Mouse (Mus musculus): ENCODE data around the gene Olfr503. TPM values are rescaled to one million over a fixed set of nuclear protein-coding genes. Genes with fewer than 3 reads are reported as not detected.
"Not testable (repeated sequence)": the region's sequence is repeated elsewhere in the genome, so short reads cannot be mapped to it uniquely, and the experiment has no call there.

Olfr503 gene
- polyA plus RNA-seq (2016; fragmentation: Nextera tagmentation; extraction: Ambion mirVana), result not detected in 2 replicates

DNA sequence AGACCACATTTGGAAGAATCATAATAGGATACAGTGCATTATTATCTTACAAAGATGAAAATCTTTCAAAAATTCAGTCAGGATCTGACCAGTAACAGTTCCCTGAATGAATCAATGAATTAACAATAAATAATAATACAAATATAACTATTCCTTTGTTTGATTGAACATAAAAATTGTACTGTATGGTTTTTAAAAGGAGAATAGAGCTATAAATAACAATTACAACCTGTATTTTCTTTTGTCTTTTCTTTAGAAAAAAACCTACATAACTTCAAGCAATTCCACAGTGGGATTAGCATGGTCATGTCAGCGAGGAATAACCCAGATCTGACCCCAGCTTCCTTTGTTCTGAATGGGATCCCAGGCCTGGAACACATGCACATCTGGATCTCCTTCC, at the start of gene Olfr503:
Gene Olfr503 (plus strand): TSS at position 301 of the 400 bp plus-strand sequence.
- H3K36me3 ChIP-seq; H3K4me2 ChIP-seq; H3K27me3 ChIP-seq (replicated peaks); H3K27ac ChIP-seq; H3K4me3 ChIP-seq; ATAC-seq; H3K9me3 ChIP-seq (replicated peaks); H3K4me1 ChIP-seq; H3K9ac ChIP-seq: not testable (repeated sequence)
- WGBS (ENCODE audit: insufficient replicate concordance), result 24% methylated on average over 1 of the region's 1 CpGs

DNA sequence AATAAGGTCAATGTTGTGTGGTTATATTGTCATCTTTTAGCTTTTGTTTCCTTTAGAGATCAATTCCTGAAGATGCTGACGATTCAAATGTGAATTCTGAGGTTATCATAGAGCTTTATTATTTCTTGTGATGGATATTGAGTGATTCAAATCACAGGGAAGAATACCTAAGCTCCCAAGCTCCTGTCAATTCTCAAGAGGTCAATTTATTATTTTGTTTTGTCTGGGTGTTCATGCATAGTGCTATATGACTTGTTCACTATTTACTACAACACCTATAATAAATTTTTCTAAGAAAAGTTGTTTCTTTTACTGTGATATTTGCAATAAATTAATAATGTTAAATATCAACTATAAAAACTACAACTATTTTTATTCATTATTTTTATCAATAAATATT, 19.4 kb upstream of the Olfr503 start, which contains the start of gene Olfr502:
Gene Olfr502 (minus strand): TSS at position 101 of the 400 bp plus-strand sequence.
- WGBS (ENCODE audit: insufficient replicate concordance), result 39% methylated on average over 1 of the region's 1 CpGs
- H3K9me3 ChIP-seq (replicated peaks), result peaks cover 8% of the 10 kb centered on the region; the same call in 1 of the 2 replicates

DNA sequence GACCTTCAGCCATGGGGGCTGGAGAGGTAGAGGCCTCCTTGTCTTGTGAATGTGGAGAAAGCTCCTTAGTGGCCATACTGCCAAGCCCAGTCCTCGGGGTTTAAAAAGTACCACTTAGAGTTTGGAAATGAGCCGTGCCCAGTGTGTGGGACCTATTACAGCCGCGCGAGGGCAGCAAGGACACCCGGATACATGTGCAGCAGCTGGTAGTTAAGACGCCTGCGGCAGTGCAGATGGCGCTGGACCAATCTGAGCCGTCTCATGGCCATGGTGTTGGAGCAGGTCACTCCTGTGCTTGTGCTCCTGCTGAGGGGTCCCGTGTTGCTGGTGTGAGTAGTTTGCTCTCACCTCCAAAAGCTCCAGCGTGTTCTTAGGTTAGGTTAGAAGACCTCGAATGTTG, 1.9 kb upstream of the Olfr503 start:
- Histone ChIP-seq H3K9ac (no peak overlapping the region), H3K4me1 (no peaks in the 10 kb centered on the region), H3K9me3 (replicated peaks) (peaks cover 6% of the 10 kb centered on the region), H3K36me3 (no peaks in the 10 kb centered on the region), H3K27me3 (replicated peaks) (no peaks in the 10 kb centered on the region), H3K27ac (no peak overlapping the region), H3K4me3 (no peak overlapping the region), H3K4me2 (no peak overlapping the region)
- WGBS (ENCODE audit: insufficient replicate concordance), result 68% methylated on average over 13 of the region's 13 CpGs
- ATAC-seq, result no peak

More for the DNA sequence above, 19.4 kb upstream of the Olfr503 start, which contains the start of gene Olfr502:
- Histone ChIP-seq H3K4me2 (no peak within 1 kb of the TSS), H3K4me3 (no peak within 1 kb of the TSS), H3K4me1 (no peaks in the 10 kb centered on the region), H3K36me3 (no peaks in the 10 kb centered on the region), H3K27me3 (replicated peaks) (no peaks in the 10 kb centered on the region), H3K27ac (no peak within 1 kb of the TSS), H3K9ac (no peak within 1 kb of the TSS)
- no peak for ATAC-seq

- no peak within 1 kb of the TSS for H3K9ac ChIP-seq
- no peak within 1 kb of the TSS for H3K4me2 ChIP-seq
- H3K27ac ChIP-seq, result no peak within 1 kb of the TSS
- H3K4me3 ChIP-seq, result no peak within 1 kb of the TSS
- ATAC-seq, result no peak
- no peaks in the 10 kb centered on the region for H3K27me3 ChIP-seq (replicated peaks)
- WGBS (ENCODE audit: insufficient replicate concordance), result 59% methylated on average over 1 of the region's 1 CpGs
- H3K36me3 ChIP-seq, result no peaks in the 10 kb centered on the region
- no peaks in the 10 kb centered on the region for H3K9me3 ChIP-seq (replicated peaks)
- no peaks in the 10 kb centered on the region for H3K4me1 ChIP-seq
Measured at GRCm38 (mm10) chr7:108565693-108566092, 21.4 kb downstream of the Olfr503 start, which contains the start of gene Olfr504. TSS of gene Olfr504 (minus strand) at chr7:108565793.

DNA sequence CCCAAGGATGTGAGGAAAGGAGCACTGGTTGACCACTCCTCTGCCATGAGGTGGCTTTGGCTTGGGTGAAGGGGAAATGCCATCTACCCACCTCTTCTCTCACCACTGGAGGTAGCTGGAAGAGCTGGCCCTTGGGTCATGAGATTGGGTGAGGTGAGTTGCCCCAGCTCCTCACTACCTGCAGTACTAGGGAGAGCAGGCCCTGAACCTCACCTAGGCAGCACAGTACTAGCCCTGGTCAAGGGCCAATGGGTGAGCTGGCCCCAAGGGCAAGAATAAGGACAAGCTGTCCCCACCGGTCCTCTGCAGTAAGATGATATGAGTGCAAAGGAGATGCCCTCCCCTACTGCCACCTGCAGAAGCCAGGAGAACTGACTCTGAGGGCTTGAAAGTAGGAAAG, 45.5 kb downstream of the Olfr503 start:
- Histone ChIP-seq H3K27me3 (replicated peaks) (no peaks in the 10 kb centered on the region), H3K4me2 (no peak overlapping the region), H3K9me3 (replicated peaks) (0 out of 2 replicates have a peak, but pooled peaks cover 4% of the 10 kb centered on the region), H3K4me3 (no peak overlapping the region), H3K27ac (no peak overlapping the region), H3K36me3 (no peaks in the 10 kb centered on the region), H3K9ac (no peak overlapping the region), H3K4me1 (no peaks in the 10 kb centered on the region)
- ATAC-seq, result no peak
- 76% methylated on average over 1 of the region's 1 CpGs for WGBS (ENCODE audit: insufficient replicate concordance)

Other genes with a start within 250 kb of the Olfr503 start
- gene Olfr491, start 231.1 kb upstream of the Olfr503 start, polyA plus RNA-seq (2016; fragmentation: Nextera tagmentation; extraction: Ambion mirVana), result not detected in 2 replicates
- gene Olfr492, start 220.9 kb upstream of the Olfr503 start, polyA plus RNA-seq (2016; fragmentation: Nextera tagmentation; extraction: Ambion mirVana), result not detected in 2 replicates
- gene Olfr493, start 197.5 kb upstream of the Olfr503 start, polyA plus RNA-seq (2016; fragmentation: Nextera tagmentation; extraction: Ambion mirVana), result not detected in 2 replicates
- not detected in 2 replicates for gene Olfr494, start 179.2 kb upstream of the Olfr503 start, polyA plus RNA-seq (2016; fragmentation: Nextera tagmentation; extraction: Ambion mirVana)
- gene Olfr495, start 151.4 kb upstream of the Olfr503 start, polyA plus RNA-seq (2016; fragmentation: Nextera tagmentation; extraction: Ambion mirVana), result not detected in 2 replicates
- not detected in 2 replicates for gene Olfr497, start 124.1 kb upstream of the Olfr503 start, polyA plus RNA-seq (2016; fragmentation: Nextera tagmentation; extraction: Ambion mirVana)
- not detected in 2 replicates for gene Olfr498, start 79.2 kb upstream of the Olfr503 start, polyA plus RNA-seq (2016; fragmentation: Nextera tagmentation; extraction: Ambion mirVana)
- not detected in 2 replicates for gene Olfr502, start 19.5 kb upstream of the Olfr503 start, polyA plus RNA-seq (2016; fragmentation: Nextera tagmentation; extraction: Ambion mirVana)
- not detected in 2 replicates for gene Olfr504, start 21.3 kb downstream of the Olfr503 start, polyA plus RNA-seq (2016; fragmentation: Nextera tagmentation; extraction: Ambion mirVana)
- not detected in 2 replicates for gene Olfr506, start 66.3 kb downstream of the Olfr503 start, polyA plus RNA-seq (2016; fragmentation: Nextera tagmentation; extraction: Ambion mirVana)
- not detected in 2 replicates for gene Olfr507, start 77.3 kb downstream of the Olfr503 start, polyA plus RNA-seq (2016; fragmentation: Nextera tagmentation; extraction: Ambion mirVana)
- gene Olfr508, start 85.5 kb downstream of the Olfr503 start, polyA plus RNA-seq (2016; fragmentation: Nextera tagmentation; extraction: Ambion mirVana), result not detected in 2 replicates
- not detected in 2 replicates for gene Olfr509, start 107.4 kb downstream of the Olfr503 start, polyA plus RNA-seq (2016; fragmentation: Nextera tagmentation; extraction: Ambion mirVana)
- gene Olfr510, start 121.9 kb downstream of the Olfr503 start, polyA plus RNA-seq (2016; fragmentation: Nextera tagmentation; extraction: Ambion mirVana), result not detected in 2 replicates
- gene Olfr512, start 168.8 kb downstream of the Olfr503 start, polyA plus RNA-seq (2016; fragmentation: Nextera tagmentation; extraction: Ambion mirVana), result not detected in 2 replicates
- not detected in 2 replicates for gene Olfr513, start 206.4 kb downstream of the Olfr503 start, polyA plus RNA-seq (2016; fragmentation: Nextera tagmentation; extraction: Ambion mirVana)

Measured in liver, embryonic 12.5 days (tissue).